Mouse (Mus musculus) neural tube, embryonic 12.5 days (tissue): ENCODE measurements around the gene Tbc1d19. TPM values are rescaled to one million over a fixed set of nuclear protein-coding genes. Genes with fewer than 3 reads are reported as not detected.
A peak's percentile ranks its signal among the peaks of the same experiment; 100 is the strongest.

Experiments
- ATAC-seq: fragments of 200-750 bp; cut with Nextera tagmentation; 2 replicates; pipeline ENCODE4 v1.8.0; 2017; ENCODE audit warnings: low read depth, mild to moderate bottlenecking, moderate TSS enrichment, moderate library complexity; ENCODE audit not compliant: low FRiP score
- H3K27ac ChIP-seq: fragments of 300-500 bp; sonication (generic); 2 replicates; pipeline ENCODE4 v1.5.1; 2016
- H3K27me3 ChIP-seq: fragments of 300-500 bp; sonication (generic); replicated peaks from 2 replicates; pipeline ENCODE4 v1.6.1; 2016; ENCODE audit warnings: mild to moderate bottlenecking
- H3K36me3 ChIP-seq: fragments of 300-500 bp; sonication (generic); 2 replicates; pipeline ENCODE4 v1.6.1; 2016; ENCODE audit warnings: mild to moderate bottlenecking
- H3K4me1 ChIP-seq: fragments of 300-500 bp; sonication (generic); 2 replicates; pipeline ENCODE4 v1.6.1; 2016
- H3K4me2 ChIP-seq: fragments of 300-500 bp; sonication (generic); replicated peaks from 2 replicates; pipeline ENCODE4 v1.6.1; 2016; ENCODE audit warnings: mild to moderate bottlenecking
- H3K4me3 ChIP-seq: fragments of 300-500 bp; sonication (generic); 2 replicates; pipeline ENCODE4 v1.5.1; 2016
- H3K9ac ChIP-seq: fragments of 300-500 bp; sonication (generic); 2 replicates; pipeline ENCODE4 v1.6.1; 2016; ENCODE audit warnings: mild to moderate bottlenecking
- H3K9me3 ChIP-seq: fragments of 300-500 bp; sonication (generic); 2 replicates; pipeline ENCODE4 v1.6.1; 2016; ENCODE audit warnings: mild to moderate bottlenecking
- WGBS: fragments of 180-500 bp; shearing (Covaris S2); methylation state at CpG from one replicate; pipeline ENCODE4 v1.1.7; 2016; 5-methylcytosine and 5-hydroxymethylcytosine counted together
- polyA plus RNA-seq: library from polyadenylated mRNA; unstranded; fragments of >200 nt; fragmentation: Nextera tagmentation; extraction: Ambion mirVana; gene quantifications from 2 replicates; pipeline ENCODE4 v1.2.1, GENCODE M21; 2016

The Tbc1d19 gene
- polyA plus RNA-seq, 1 experiment from 2014 or later: 76.8 TPM

- H3K9ac ChIP-seq: no peak overlapping the region
- no peak overlapping the region for H3K4me2 ChIP-seq
- peak; percentile 17; the same call in 1 of the 2 replicates for ATAC-seq
- no peaks in the 10 kb centered on the region for H3K4me1 ChIP-seq
- H3K27me3 ChIP-seq: no peaks in the 10 kb centered on the region
- no peak overlapping the region for H3K27ac ChIP-seq
- 77% methylated on average over 10 of the region's 10 CpGs for WGBS
- H3K36me3 ChIP-seq: no peaks in the 10 kb centered on the region
- no peaks in the 10 kb centered on the region for H3K9me3 ChIP-seq
- H3K4me3 ChIP-seq: no peak overlapping the region
Measured at GRCm38 (mm10) chr5:53922149-53922904, 112.9 kb downstream of the Tbc1d19 start.

DNA sequence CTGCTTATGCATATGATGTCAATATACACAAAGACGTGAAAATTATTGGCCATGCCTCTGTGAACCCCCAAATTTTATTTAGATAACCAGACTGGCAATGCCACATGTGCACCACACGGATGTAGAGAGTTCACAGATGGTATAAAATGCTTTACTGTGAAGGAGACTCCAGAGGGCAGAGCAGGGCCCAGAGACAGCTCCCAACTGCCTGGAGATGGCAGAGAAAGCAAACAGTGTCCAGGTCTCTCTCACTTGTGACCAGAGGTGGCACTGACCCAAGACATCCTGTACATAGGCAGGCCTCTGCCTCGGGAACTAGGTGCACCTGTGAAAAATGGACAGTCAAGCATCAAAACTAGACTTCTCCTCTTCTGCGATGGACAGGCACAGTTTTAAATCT lies 114.6 kb downstream of the Tbc1d19 start:
- WGBS: 71% methylated on average over 4 of the region's 4 CpGs

GRCm38 (mm10) chr5:53926301-53926855 lies 117.0 kb downstream of the Tbc1d19 start:
- H3K9ac ChIP-seq: no peak overlapping the region
- no peak overlapping the region for H3K4me2 ChIP-seq
- H3K4me1 ChIP-seq: no peaks in the 10 kb centered on the region
- no peaks in the 10 kb centered on the region for H3K36me3 ChIP-seq
- no peaks in the 10 kb centered on the region for H3K27me3 ChIP-seq
- 81% methylated on average over 11 of the region's 11 CpGs for WGBS
- no peaks in the 10 kb centered on the region for H3K9me3 ChIP-seq
- no peak for ATAC-seq
- H3K27ac ChIP-seq: no peak overlapping the region
- no peak overlapping the region for H3K4me3 ChIP-seq

More for the DNA sequence above, 114.6 kb downstream of the Tbc1d19 start:
- Histone ChIP-seq H3K27me3 (no peaks in the 10 kb centered on the region), H3K9ac (no peak overlapping the region), H3K27ac (no peak overlapping the region), H3K36me3 (no peaks in the 10 kb centered on the region), H3K9me3 (no peaks in the 10 kb centered on the region), H3K4me1 (no peaks in the 10 kb centered on the region), H3K4me2 (no peak overlapping the region), H3K4me3 (no peak overlapping the region)
- ATAC-seq: 0 out of 2 replicates have a peak, but pooled peaks have one; percentile 33

DNA sequence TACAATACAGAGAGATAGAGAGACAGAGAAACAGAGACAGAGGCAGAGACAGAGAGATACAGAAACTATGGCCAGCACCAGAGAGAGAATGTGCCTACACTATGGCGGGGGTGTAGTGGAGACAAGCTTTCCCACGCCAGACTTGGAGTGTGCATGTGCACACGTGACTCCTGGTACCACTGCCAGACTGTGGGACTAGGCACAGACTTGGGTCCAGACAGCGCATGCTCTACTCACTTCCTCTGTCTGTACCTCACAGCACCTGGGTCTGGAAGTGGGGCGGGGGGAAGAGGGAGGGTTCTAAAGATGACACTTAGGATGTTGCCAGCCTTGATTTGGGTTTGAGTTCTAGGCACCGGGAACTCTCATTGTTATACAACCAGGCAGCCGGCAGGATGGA lies 118.5 kb downstream of the Tbc1d19 start:
- Histone ChIP-seq H3K27ac (no peak overlapping the region), H3K27me3 (no peaks in the 10 kb centered on the region), H3K4me3 (no peak overlapping the region)

GRCm38 (mm10) chr5:53928537-53928936 lies 119.1 kb downstream of the Tbc1d19 start:
- no peak overlapping the region for H3K9ac ChIP-seq
- H3K4me1 ChIP-seq: no peaks in the 10 kb centered on the region
- H3K4me3 ChIP-seq: no peak overlapping the region
- H3K27ac ChIP-seq: no peak overlapping the region
- no peak overlapping the region for H3K4me2 ChIP-seq
- H3K27me3 ChIP-seq: no peaks in the 10 kb centered on the region
- no peaks in the 10 kb centered on the region for H3K36me3 ChIP-seq
- H3K9me3 ChIP-seq: no peaks in the 10 kb centered on the region
- 83% methylated on average over 4 of the region's 4 CpGs for WGBS
- no peak for ATAC-seq

More for the DNA sequence above, 118.5 kb downstream of the Tbc1d19 start:
- H3K9me3 ChIP-seq: no peaks in the 10 kb centered on the region
- no peak for ATAC-seq
- no peaks in the 10 kb centered on the region for H3K4me1 ChIP-seq
- H3K4me2 ChIP-seq: no peak overlapping the region
- 89% methylated on average over 7 of the region's 7 CpGs for WGBS
- H3K9ac ChIP-seq: no peak overlapping the region
- H3K36me3 ChIP-seq: no peaks in the 10 kb centered on the region

DNA sequence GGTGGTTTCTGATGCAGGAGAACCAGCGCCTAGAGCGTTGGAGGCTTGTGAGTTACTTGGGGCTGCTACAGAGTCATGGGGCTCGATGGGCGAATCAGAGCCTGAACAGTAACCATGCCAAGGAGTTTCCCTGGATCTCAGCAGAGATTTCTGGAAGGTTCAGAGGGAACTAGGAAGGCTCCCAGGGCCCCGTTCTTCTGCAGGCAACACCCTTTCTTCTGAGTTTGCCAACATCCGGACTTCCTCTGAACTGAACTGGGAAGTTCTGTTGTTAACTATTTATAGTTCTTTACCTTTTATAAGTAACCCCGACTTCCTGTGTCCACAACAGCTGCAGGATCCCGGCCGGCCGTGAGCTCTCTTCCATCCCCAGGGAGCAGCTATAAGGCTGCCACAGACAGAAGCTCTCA lies 119.8 kb downstream of the Tbc1d19 start:
- no peak overlapping the region for H3K27ac ChIP-seq
- no peaks in the 10 kb centered on the region for H3K36me3 ChIP-seq
- H3K4me1 ChIP-seq: no peaks in the 10 kb centered on the region
- no peak overlapping the region for H3K4me3 ChIP-seq
- H3K4me2 ChIP-seq: no peak overlapping the region
- WGBS: 84% methylated on average over 10 of the region's 10 CpGs
- no peak for ATAC-seq
- no peaks in the 10 kb centered on the region for H3K27me3 ChIP-seq
- H3K9ac ChIP-seq: no peak overlapping the region
- H3K9me3 ChIP-seq: no peaks in the 10 kb centered on the region

DNA sequence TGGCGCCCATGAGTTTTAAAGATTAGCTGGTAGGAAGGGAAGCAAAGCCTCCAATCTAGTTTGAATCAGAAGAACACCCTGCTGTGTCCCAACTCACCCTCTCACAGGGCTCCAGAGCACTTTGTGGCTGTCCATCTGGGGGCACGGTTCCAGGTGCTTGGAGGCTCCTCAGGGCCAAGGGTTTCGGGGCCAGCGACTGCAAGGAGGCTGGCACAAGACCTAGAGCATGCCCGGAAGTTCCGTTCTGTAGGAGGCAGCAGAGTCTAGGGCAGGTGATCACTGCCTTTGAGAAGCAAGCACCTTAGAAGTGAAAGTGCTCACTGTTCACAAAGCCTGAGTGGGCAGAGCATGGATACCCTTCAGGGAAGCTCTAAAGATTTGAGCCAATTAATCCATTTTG lies 120.4 kb downstream of the Tbc1d19 start:
- Histone ChIP-seq H3K27me3 (no peaks in the 10 kb centered on the region), H3K9ac (no peak overlapping the region), H3K4me3 (no peak overlapping the region), H3K27ac (no peak overlapping the region), H3K4me1 (no peaks in the 10 kb centered on the region), H3K4me2 (no peak overlapping the region), H3K36me3 (no peaks in the 10 kb centered on the region), H3K9me3 (no peaks in the 10 kb centered on the region)
- ATAC-seq: no peak
- 84% methylated on average over 6 of the region's 6 CpGs for WGBS

- 80% methylated on average over 5 of the region's 5 CpGs for WGBS
Measured at GRCm38 (mm10) chr5:53931011-53931410, 121.6 kb downstream of the Tbc1d19 start.

DNA sequence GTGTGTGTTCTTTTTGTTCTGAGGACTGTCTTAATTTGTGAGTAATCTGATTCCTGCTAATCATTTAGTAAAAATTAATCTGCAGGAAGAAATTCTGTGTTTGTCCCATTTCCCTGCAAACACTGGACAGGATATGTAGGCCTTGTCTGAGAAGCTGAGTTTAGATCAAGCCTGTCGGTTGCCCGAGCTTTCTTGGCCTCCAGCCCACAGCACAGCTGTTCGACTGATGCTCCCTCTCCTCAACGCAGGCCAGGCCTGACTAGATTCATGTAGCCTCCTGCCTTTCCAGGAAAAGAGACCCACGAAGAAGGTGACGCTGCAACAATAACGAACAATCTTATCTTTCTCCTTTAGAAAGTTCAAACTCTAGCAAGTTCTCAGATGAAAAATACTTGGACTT lies 124.2 kb downstream of the Tbc1d19 start:
- WGBS: 81% methylated on average over 7 of the region's 7 CpGs
- no peaks in the 10 kb centered on the region for H3K9me3 ChIP-seq

More at GRCm38 (mm10) chr5:53931011-53931410, 121.6 kb downstream of the Tbc1d19 start:
- H3K36me3 ChIP-seq: no peaks in the 10 kb centered on the region
- no peaks in the 10 kb centered on the region for H3K4me1 ChIP-seq
- no peaks in the 10 kb centered on the region for H3K9me3 ChIP-seq
- no peak overlapping the region for H3K4me2 ChIP-seq
- no peaks in the 10 kb centered on the region for H3K27me3 ChIP-seq
- no peak overlapping the region for H3K4me3 ChIP-seq
- no peak for ATAC-seq
- no peak overlapping the region for H3K27ac ChIP-seq
- no peak overlapping the region for H3K9ac ChIP-seq

DNA sequence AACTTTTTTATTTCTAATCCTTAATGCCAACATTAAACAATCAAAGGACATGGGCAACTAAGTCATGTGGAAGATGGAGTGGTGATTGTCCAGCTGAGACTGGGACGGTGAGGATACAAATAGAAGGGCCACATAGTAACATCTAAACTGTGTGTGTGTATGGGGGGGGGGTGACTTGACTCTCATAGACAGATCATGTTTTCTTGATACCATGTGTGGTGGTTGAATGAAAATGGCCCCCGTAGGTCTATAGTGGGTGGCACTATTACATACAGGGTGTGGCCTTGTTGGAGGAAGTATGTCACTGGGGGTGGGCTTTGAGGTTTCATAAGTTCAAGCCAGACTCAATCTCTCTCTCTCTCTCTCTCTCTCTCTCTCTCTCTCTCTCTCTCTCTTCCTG lies 124.6 kb downstream of the Tbc1d19 start:
- Histone ChIP-seq H3K4me3 (no peak overlapping the region), H3K27ac (no peak overlapping the region), H3K9me3 (no peaks in the 10 kb centered on the region), H3K9ac (no peak overlapping the region), H3K27me3 (no peaks in the 10 kb centered on the region), H3K4me1 (no peaks in the 10 kb centered on the region), H3K4me2 (no peak overlapping the region), H3K36me3 (no peaks in the 10 kb centered on the region)
- ATAC-seq: no peak
- WGBS: 92% methylated on average over 2 of the region's 2 CpGs

More for the DNA sequence above, 124.2 kb downstream of the Tbc1d19 start:
- H3K27me3 ChIP-seq: no peaks in the 10 kb centered on the region
- H3K4me3 ChIP-seq: no peak overlapping the region
- H3K27ac ChIP-seq: no peak overlapping the region
- H3K36me3 ChIP-seq: no peaks in the 10 kb centered on the region
- H3K9ac ChIP-seq: no peak overlapping the region
- ATAC-seq: no peak
- no peak overlapping the region for H3K4me2 ChIP-seq
- no peaks in the 10 kb centered on the region for H3K4me1 ChIP-seq

- no peak for ATAC-seq
- 88% methylated on average over 1 of the region's 1 CpGs for WGBS
- H3K36me3 ChIP-seq: no peaks in the 10 kb centered on the region
- no peak overlapping the region for H3K9ac ChIP-seq
- H3K4me3 ChIP-seq: no peak overlapping the region
- no peaks in the 10 kb centered on the region for H3K4me1 ChIP-seq
- H3K27ac ChIP-seq: no peak overlapping the region
- H3K4me2 ChIP-seq: no peak overlapping the region
- no peaks in the 10 kb centered on the region for H3K27me3 ChIP-seq
- H3K9me3 ChIP-seq: no peaks in the 10 kb centered on the region
Measured at GRCm38 (mm10) chr5:53934826-53935225, 125.4 kb downstream of the Tbc1d19 start.

DNA sequence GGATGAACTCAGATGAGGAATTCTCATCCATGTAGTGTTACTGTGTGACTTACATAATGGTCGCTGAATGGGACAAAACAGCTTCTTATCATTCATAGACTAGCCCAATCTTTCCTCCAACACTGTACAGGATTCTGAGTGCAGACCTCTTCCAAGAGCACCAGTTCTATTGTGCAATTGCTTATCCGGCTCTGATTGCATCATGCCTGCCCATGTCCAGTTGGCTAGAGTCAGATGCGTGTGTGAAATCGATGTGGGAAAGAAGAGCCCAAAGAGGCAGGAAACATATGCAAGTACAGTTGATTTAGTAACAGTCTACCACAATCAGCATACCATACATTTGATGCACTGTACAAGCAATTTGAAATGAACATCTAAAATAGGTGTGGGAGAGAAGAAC lies 127.8 kb downstream of the Tbc1d19 start:
- no peak overlapping the region for H3K9ac ChIP-seq
- WGBS: 94% methylated on average over 4 of the region's 4 CpGs
- H3K4me1 ChIP-seq: 0 out of 2 replicates have a peak, but pooled peaks cover 9% of the 10 kb centered on the region
- H3K4me2 ChIP-seq: no peak overlapping the region
- no peak overlapping the region for H3K27ac ChIP-seq
- H3K4me3 ChIP-seq: no peak overlapping the region
- no peaks in the 10 kb centered on the region for H3K27me3 ChIP-seq
- H3K36me3 ChIP-seq: no peaks in the 10 kb centered on the region
- no peak for ATAC-seq
- no peaks in the 10 kb centered on the region for H3K9me3 ChIP-seq

DNA sequence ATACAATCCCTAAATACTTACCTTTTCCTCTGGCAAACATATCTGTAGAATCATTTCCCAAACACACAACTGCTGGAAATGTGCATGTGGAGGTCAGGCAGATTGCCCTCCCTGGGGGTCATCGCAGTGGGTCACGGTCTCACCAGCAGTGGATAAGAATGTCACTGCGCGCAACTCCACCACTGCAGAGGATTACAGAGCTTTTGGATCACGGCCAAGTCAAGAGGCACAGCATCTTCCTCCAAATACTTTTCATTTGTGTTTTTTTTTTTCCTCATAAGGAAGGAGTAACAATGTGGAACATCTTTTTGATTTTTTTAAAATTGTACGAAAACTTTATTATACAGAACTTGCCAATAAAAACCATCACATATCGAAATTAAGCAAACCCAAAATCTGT lies 129.6 kb downstream of the Tbc1d19 start:
- H3K4me3 ChIP-seq: no peak overlapping the region
- no peaks in the 10 kb centered on the region for H3K9me3 ChIP-seq
- H3K9ac ChIP-seq: no peak overlapping the region
- no peak overlapping the region for H3K27ac ChIP-seq
- ATAC-seq: no peak
- no peaks in the 10 kb centered on the region for H3K27me3 ChIP-seq
- 0 out of 2 replicates have a peak, but pooled peaks cover 9% of the 10 kb centered on the region for H3K4me1 ChIP-seq
- no peaks in the 10 kb centered on the region for H3K36me3 ChIP-seq
- WGBS: 92% methylated on average over 7 of the region's 7 CpGs
- no peak overlapping the region for H3K4me2 ChIP-seq
